Mouse (Mus musculus) forebrain, embryonic 16.5 days (tissue): ENCODE results near the gene Rack1. TPM values are rescaled to one million over a fixed set of nuclear protein-coding genes. Genes with fewer than 3 reads are reported as not detected.

Experiments used
- ATAC-seq: fragments of 200-750 bp; cut with Nextera tagmentation; 2 replicates; pipeline ENCODE4 v1.8.0; 2017; ENCODE audit warnings: mild to moderate bottlenecking, moderate library complexity
- H3K27ac ChIP-seq: fragments of 300-500 bp; sonication (generic); 2 replicates; pipeline ENCODE4 v1.5.1; 2014; ENCODE audit warnings: low read length, control low read depth
- H3K27me3 ChIP-seq: fragments of 300-500 bp; sonication (generic); replicated peaks from 2 replicates; pipeline ENCODE4 v1.6.1; 2014; ENCODE audit warnings: low read length; ENCODE audit not compliant: control insufficient read depth, insufficient read depth
- H3K36me3 ChIP-seq: fragments of 300-500 bp; sonication (generic); 2 replicates; pipeline ENCODE4 v1.6.1; 2014; ENCODE audit not compliant: control insufficient read depth, insufficient read depth
- H3K4me1 ChIP-seq: fragments of 300-500 bp; sonication (generic); replicated peaks from 2 replicates; pipeline ENCODE4 v1.6.1; 2014; ENCODE audit warnings: low read length; ENCODE audit not compliant: control insufficient read depth, insufficient read depth
- H3K4me2 ChIP-seq: fragments of 300-500 bp; sonication (generic); 2 replicates; pipeline ENCODE4 v1.6.1; 2014; ENCODE audit warnings: mild to moderate bottlenecking, low read length, control low read depth
- H3K4me3 ChIP-seq: fragments of 300-500 bp; sonication (generic); replicated peaks from 2 replicates; pipeline ENCODE4 v1.5.1; 2014; ENCODE audit warnings: mild to moderate bottlenecking, low read length, control low read depth
- H3K9ac ChIP-seq: fragments of 300-500 bp; sonication (generic); replicated peaks from 2 replicates; pipeline ENCODE4 v1.6.1; 2014; ENCODE audit warnings: low read depth, low read length, control low read depth
- H3K9me3 ChIP-seq: fragments of 300-500 bp; sonication (generic); 2 replicates; pipeline ENCODE4 v1.6.1; 2016; ENCODE audit warnings: low read length; ENCODE audit not compliant: control insufficient read depth
- WGBS: fragments of 180-500 bp; shearing (Covaris S2); extraction: QIAGEN DNeasy Blood & Tissue Kit; methylation state at CpG from one replicate; pipeline ENCODE4 v1.1.7; 2014; 5-methylcytosine and 5-hydroxymethylcytosine counted together
- polyA plus RNA-seq: library from polyadenylated mRNA; unstranded; fragments of >200 nt; fragmentation: Nextera tagmentation; extraction: Ambion mirVana; gene quantifications from 2 replicates; pipeline ENCODE4 v1.2.1, GENCODE M21; 2015

Rack1 gene
- polyA plus RNA-seq, 1 experiment from 2014 or later, result 451 TPM

- ATAC-seq, result no peak
- Histone ChIP-seq H3K27me3 (no peaks in the 10 kb centered on the region), H3K27ac (no peak overlapping the region), H3K9ac (no peak overlapping the region), H3K9me3 (no peaks in the 10 kb centered on the region), H3K36me3 (no peaks in the 10 kb centered on the region), H3K4me3 (no peak overlapping the region), H3K4me2 (no peak overlapping the region), H3K4me1 (peaks cover 4% of the 10 kb centered on the region)
- 46% methylated on average over 9 of the region's 9 CpGs for WGBS
These were observed 23.5 kb upstream of the Rack1 start for GRCm38 (mm10) chr11:48776664-48777063.

GRCm38 (mm10) chr11:48777303-48777702, 22.8 kb upstream of the Rack1 start:
- WGBS, result 93% methylated on average over 9 of the region's 9 CpGs
- no peaks in the 10 kb centered on the region for H3K27me3 ChIP-seq

GRCm38 (mm10) chr11:48779450-48779849, 20.7 kb upstream of the Rack1 start:
- WGBS, result 38% methylated on average over 7 of the region's 7 CpGs
- no peak overlapping the region for H3K9ac ChIP-seq
- no peaks in the 10 kb centered on the region for H3K36me3 ChIP-seq
- peaks cover 2% of the 10 kb centered on the region for H3K4me1 ChIP-seq
- ATAC-seq, result no peak
- no peaks in the 10 kb centered on the region for H3K9me3 ChIP-seq
- no peaks in the 10 kb centered on the region for H3K27me3 ChIP-seq
- H3K4me3 ChIP-seq, result no peak overlapping the region
- H3K4me2 ChIP-seq, result no peak overlapping the region
- no peak overlapping the region for H3K27ac ChIP-seq

More at GRCm38 (mm10) chr11:48777303-48777702, 22.8 kb upstream of the Rack1 start:
- no peak overlapping the region for H3K27ac ChIP-seq
- peaks cover 4% of the 10 kb centered on the region for H3K4me1 ChIP-seq
- no peak overlapping the region for H3K9ac ChIP-seq
- no peaks in the 10 kb centered on the region for H3K9me3 ChIP-seq
- no peak for ATAC-seq
- H3K4me2 ChIP-seq, result no peak overlapping the region
- no peaks in the 10 kb centered on the region for H3K36me3 ChIP-seq
- no peak overlapping the region for H3K4me3 ChIP-seq

- H3K9ac ChIP-seq, result no peak overlapping the region
- 81% methylated on average over 4 of the region's 4 CpGs for WGBS
- H3K4me3 ChIP-seq, result no peak overlapping the region
- no peaks in the 10 kb centered on the region for H3K9me3 ChIP-seq
- H3K27me3 ChIP-seq, result no peaks in the 10 kb centered on the region
- no peak for ATAC-seq
- no peaks in the 10 kb centered on the region for H3K36me3 ChIP-seq
- H3K4me1 ChIP-seq, result no peaks in the 10 kb centered on the region
- no peak overlapping the region for H3K27ac ChIP-seq
- no peak overlapping the region for H3K4me2 ChIP-seq
These were observed 17.9 kb upstream of the Rack1 start for GRCm38 (mm10) chr11:48782243-48782642.

- no peak overlapping the region for H3K27ac ChIP-seq
- no peaks in the 10 kb centered on the region for H3K36me3 ChIP-seq
- H3K9ac ChIP-seq, result peak overlapping the region; percentile 50; the same call in 1 of the 2 replicates
- peak overlapping the region; percentile 66 for H3K4me2 ChIP-seq
- H3K9me3 ChIP-seq, result no peaks in the 10 kb centered on the region
- peak overlapping the region; percentile 46 for H3K4me3 ChIP-seq
- 55% methylated on average over 10 of the region's 10 CpGs for WGBS
- H3K4me1 ChIP-seq, result peaks cover 9% of the 10 kb centered on the region
- no peaks in the 10 kb centered on the region for H3K27me3 ChIP-seq
- peak; percentile 68 for ATAC-seq
These were observed 12.5 kb upstream of the Rack1 start for GRCm38 (mm10) chr11:48787455-48788211.

GRCm38 (mm10) chr11:48788311-48789089, 11.6 kb upstream of the Rack1 start:
- no peaks in the 10 kb centered on the region for H3K27me3 ChIP-seq
- peak overlapping the region; percentile 66 for H3K4me2 ChIP-seq
- peak overlapping the region; percentile 54 for H3K27ac ChIP-seq
- H3K9ac ChIP-seq, result peak overlapping the region; percentile 50
- ATAC-seq, result peak; percentile 82
- 4% methylated on average over 16 of the region's 16 CpGs for WGBS
- peaks cover 9% of the 10 kb centered on the region for H3K4me1 ChIP-seq
- no peaks in the 10 kb centered on the region for H3K36me3 ChIP-seq
- peak overlapping the region; percentile 46 for H3K4me3 ChIP-seq
- H3K9me3 ChIP-seq, result no peaks in the 10 kb centered on the region

- no peaks in the 10 kb centered on the region for H3K9me3 ChIP-seq
- no peak overlapping the region for H3K4me3 ChIP-seq
- H3K4me1 ChIP-seq, result peaks cover 9% of the 10 kb centered on the region
- ATAC-seq, result no peak
- no peak overlapping the region for H3K9ac ChIP-seq
- H3K27me3 ChIP-seq, result no peaks in the 10 kb centered on the region
- H3K36me3 ChIP-seq, result no peaks in the 10 kb centered on the region
- WGBS, result 88% methylated on average over 5 of the region's 5 CpGs
- no peak overlapping the region for H3K27ac ChIP-seq
- no peak overlapping the region for H3K4me2 ChIP-seq
These were observed 10.9 kb upstream of the Rack1 start for GRCm38 (mm10) chr11:48789215-48789614.

GRCm38 (mm10) chr11:48789973-48790823, 9.9 kb upstream of the Rack1 start:
- H3K27ac ChIP-seq, result no peak overlapping the region
- ATAC-seq, result peak; percentile 73
- no peaks in the 10 kb centered on the region for H3K27me3 ChIP-seq
- peak overlapping the region; percentile 45 for H3K4me2 ChIP-seq
- no peak overlapping the region for H3K9ac ChIP-seq
- 13% methylated on average over 20 of the region's 20 CpGs for WGBS
- peaks cover 9% of the 10 kb centered on the region for H3K4me1 ChIP-seq
- H3K4me3 ChIP-seq, result peak overlapping the region; percentile 26
- H3K36me3 ChIP-seq, result no peaks in the 10 kb centered on the region
- no peaks in the 10 kb centered on the region for H3K9me3 ChIP-seq

GRCm38 (mm10) chr11:48790946-48791345, 9.2 kb upstream of the Rack1 start:
- Histone ChIP-seq H3K9me3 (no peaks in the 10 kb centered on the region), H3K27me3 (no peaks in the 10 kb centered on the region), H3K4me1 (peaks cover 9% of the 10 kb centered on the region), H3K27ac (no peak overlapping the region), H3K4me2 (no peak overlapping the region), H3K36me3 (no peaks in the 10 kb centered on the region), H3K9ac (no peak overlapping the region), H3K4me3 (no peak overlapping the region)
- 75% methylated on average over 8 of the region's 8 CpGs for WGBS
- no peak for ATAC-seq
